Mouse (Mus musculus) stomach, embryonic 15.5 days (tissue): ENCODE measurements at regions not wholly inside any gene's neighbourhood (a gene's known extent, or its start where the extent isn't known, plus 50 kb on each side); places are given as distances from the start of the nearest gene placed in this dataset.
A peak's percentile ranks its signal among the peaks of the same experiment; 100 is the strongest.

ENCODE experiments used
- ATAC-seq: fragments of 200-750 bp; cut with Nextera tagmentation; 2 replicates; pipeline ENCODE4 v1.8.0; 2017; ENCODE audit warnings: low read depth, moderate number of reproducible peaks, moderate TSS enrichment; ENCODE audit not compliant: insufficient read depth, low FRiP score
- H3K27ac ChIP-seq: fragments of 300-500 bp; sonication (generic); 2 replicates; pipeline ENCODE4 v1.5.1; 2015; ENCODE audit warnings: mild to moderate bottlenecking, inconsistent platforms
- H3K27me3 ChIP-seq: fragments of 300-500 bp; sonication (generic); replicated peaks from 2 replicates; pipeline ENCODE4 v1.6.1; 2015; ENCODE audit warnings: inconsistent platforms
- H3K36me3 ChIP-seq: fragments of 300-500 bp; sonication (generic); 2 replicates; pipeline ENCODE4 v1.6.1; 2015; ENCODE audit warnings: inconsistent platforms
- H3K4me1 ChIP-seq: fragments of 300-500 bp; sonication (generic); 2 replicates; pipeline ENCODE4 v1.6.1; 2015; ENCODE audit warnings: inconsistent platforms
- H3K4me2 ChIP-seq: fragments of 300-500 bp; sonication (generic); 2 replicates; pipeline ENCODE4 v1.6.1; 2015; ENCODE audit warnings: mild to moderate bottlenecking, inconsistent platforms
- H3K4me3 ChIP-seq: fragments of 300-500 bp; sonication (generic); replicated peaks from 2 replicates; pipeline ENCODE4 v1.5.1; 2015; ENCODE audit warnings: inconsistent platforms
- H3K9ac ChIP-seq: fragments of 300-500 bp; sonication (generic); 2 replicates; pipeline ENCODE4 v1.6.1; 2015; ENCODE audit warnings: inconsistent platforms
- H3K9me3 ChIP-seq: fragments of 300-500 bp; sonication (generic); 2 replicates; pipeline ENCODE4 v1.6.1; 2016; ENCODE audit warnings: inconsistent platforms
- WGBS: fragments of 180-500 bp; shearing (Covaris S2); methylation state at CpG from one replicate; pipeline ENCODE4 v1.1.7; 2015; 5-methylcytosine and 5-hydroxymethylcytosine counted together

GRCm38 (mm10) chr12:16260501-16260900, 350.3 kb downstream of the Lpin1 start:
- Histone ChIP-seq H3K9ac (no peak overlapping the region), H3K9me3 (no peaks in the 10 kb centered on the region), H3K4me2 (no peak overlapping the region), H3K4me1 (no peaks in the 10 kb centered on the region), H3K36me3 (no peaks in the 10 kb centered on the region), H3K4me3 (no peak overlapping the region), H3K27ac (no peak overlapping the region), H3K27me3 (no peaks in the 10 kb centered on the region)
- 66% methylated on average over 2 of the region's 2 CpGs for WGBS
- no peak for ATAC-seq

- no peak for ATAC-seq
- Histone ChIP-seq H3K9me3 (no peaks in the 10 kb centered on the region), H3K27me3 (no peaks in the 10 kb centered on the region), H3K27ac (no peak overlapping the region), H3K36me3 (no peaks in the 10 kb centered on the region), H3K4me1 (no peaks in the 10 kb centered on the region), H3K9ac (no peak overlapping the region), H3K4me3 (no peak overlapping the region), H3K4me2 (no peak overlapping the region)
- WGBS = 84% methylated on average over 1 of the region's 1 CpGs
These were observed 360.1 kb downstream of the Lpin1 start for GRCm38 (mm10) chr12:16250621-16251020.

GRCm38 (mm10) chr12:16250096-16250495, 360.7 kb downstream of the Lpin1 start:
- Histone ChIP-seq H3K27ac (no peak overlapping the region), H3K4me2 (no peak overlapping the region), H3K4me1 (no peaks in the 10 kb centered on the region), H3K9ac (no peak overlapping the region), H3K36me3 (no peaks in the 10 kb centered on the region), H3K27me3 (no peaks in the 10 kb centered on the region), H3K4me3 (no peak overlapping the region), H3K9me3 (no peaks in the 10 kb centered on the region)
- WGBS = 90% methylated on average over 5 of the region's 5 CpGs
- ATAC-seq = no peak

- ATAC-seq = no peak
- no peaks in the 10 kb centered on the region for H3K9me3 ChIP-seq
- H3K27ac ChIP-seq = no peak overlapping the region
- H3K27me3 ChIP-seq = no peaks in the 10 kb centered on the region
- 59% methylated on average over 5 of the region's 5 CpGs for WGBS
- no peaks in the 10 kb centered on the region for H3K36me3 ChIP-seq
- no peak overlapping the region for H3K4me2 ChIP-seq
- H3K4me3 ChIP-seq = no peak overlapping the region
- no peak overlapping the region for H3K9ac ChIP-seq
- H3K4me1 ChIP-seq = no peaks in the 10 kb centered on the region
These were observed 371.0 kb downstream of the Lpin1 start for GRCm38 (mm10) chr12:16239792-16240191.

GRCm38 (mm10) chr12:16237498-16237897, 373.3 kb downstream of the Lpin1 start:
- 78% methylated on average over 5 of the region's 5 CpGs for WGBS
- H3K27me3 ChIP-seq = no peaks in the 10 kb centered on the region
- no peak overlapping the region for H3K4me3 ChIP-seq
- H3K4me1 ChIP-seq = no peaks in the 10 kb centered on the region
- no peak overlapping the region for H3K27ac ChIP-seq
- H3K9ac ChIP-seq = no peak overlapping the region
- no peak overlapping the region for H3K4me2 ChIP-seq
- no peaks in the 10 kb centered on the region for H3K36me3 ChIP-seq
- H3K9me3 ChIP-seq = no peaks in the 10 kb centered on the region
- no peak for ATAC-seq

GRCm38 (mm10) chr12:16233559-16233958, 377.2 kb downstream of the Lpin1 start:
- no peak overlapping the region for H3K27ac ChIP-seq
- no peak overlapping the region for H3K4me3 ChIP-seq
- no peaks in the 10 kb centered on the region for H3K27me3 ChIP-seq
- 82% methylated on average over 3 of the region's 3 CpGs for WGBS
- H3K4me2 ChIP-seq = no peak overlapping the region
- no peaks in the 10 kb centered on the region for H3K4me1 ChIP-seq
- no peak overlapping the region for H3K9ac ChIP-seq
- H3K36me3 ChIP-seq = no peaks in the 10 kb centered on the region
- no peaks in the 10 kb centered on the region for H3K9me3 ChIP-seq
- ATAC-seq = no peak

GRCm38 (mm10) chr12:16232828-16233227, 377.9 kb downstream of the Lpin1 start:
- no peaks in the 10 kb centered on the region for H3K4me1 ChIP-seq
- no peak overlapping the region for H3K9ac ChIP-seq
- H3K27ac ChIP-seq = no peak overlapping the region
- no peaks in the 10 kb centered on the region for H3K36me3 ChIP-seq
- no peaks in the 10 kb centered on the region for H3K9me3 ChIP-seq
- WGBS = 69% methylated on average over 8 of the region's 8 CpGs
- no peak overlapping the region for H3K4me2 ChIP-seq
- no peak overlapping the region for H3K4me3 ChIP-seq
- no peaks in the 10 kb centered on the region for H3K27me3 ChIP-seq
- ATAC-seq = no peak

GRCm38 (mm10) chr12:16232051-16232450, 378.7 kb downstream of the Lpin1 start:
- WGBS = 57% methylated on average over 2 of the region's 2 CpGs

GRCm38 (mm10) chr12:16231093-16231492, 379.7 kb downstream of the Lpin1 start:
- Histone ChIP-seq H3K36me3 (no peaks in the 10 kb centered on the region), H3K4me2 (no peak overlapping the region), H3K9me3 (no peaks in the 10 kb centered on the region), H3K9ac (no peak overlapping the region), H3K27ac (no peak overlapping the region), H3K27me3 (no peaks in the 10 kb centered on the region), H3K4me3 (no peak overlapping the region), H3K4me1 (no peaks in the 10 kb centered on the region)
- ATAC-seq = no peak
- WGBS = 83% methylated on average over 2 of the region's 2 CpGs

More at GRCm38 (mm10) chr12:16232051-16232450, 378.7 kb downstream of the Lpin1 start:
- Histone ChIP-seq H3K4me2 (no peak overlapping the region), H3K27me3 (no peaks in the 10 kb centered on the region), H3K9ac (no peak overlapping the region), H3K4me1 (no peaks in the 10 kb centered on the region), H3K9me3 (no peaks in the 10 kb centered on the region), H3K36me3 (no peaks in the 10 kb centered on the region), H3K27ac (no peak overlapping the region), H3K4me3 (no peak overlapping the region)
- no peak for ATAC-seq

GRCm38 (mm10) chr12:16225428-16225827, 385.3 kb downstream of the Lpin1 start:
- WGBS = 84% methylated on average over 2 of the region's 2 CpGs
- no peak overlapping the region for H3K9ac ChIP-seq
- no peaks in the 10 kb centered on the region for H3K4me1 ChIP-seq
- no peaks in the 10 kb centered on the region for H3K27me3 ChIP-seq
- ATAC-seq = no peak
- no peak overlapping the region for H3K4me3 ChIP-seq
- no peak overlapping the region for H3K27ac ChIP-seq
- H3K9me3 ChIP-seq = no peaks in the 10 kb centered on the region
- H3K4me2 ChIP-seq = no peak overlapping the region
- no peaks in the 10 kb centered on the region for H3K36me3 ChIP-seq

GRCm38 (mm10) chr12:16222836-16223450, 387.8 kb downstream of the Lpin1 start:
- ATAC-seq = no peak
- H3K36me3 ChIP-seq = no peaks in the 10 kb centered on the region
- no peaks in the 10 kb centered on the region for H3K27me3 ChIP-seq
- 54% methylated on average over 9 of the region's 9 CpGs for WGBS
- no peak overlapping the region for H3K27ac ChIP-seq
- H3K4me3 ChIP-seq = no peak overlapping the region
- no peak overlapping the region for H3K4me2 ChIP-seq
- H3K9ac ChIP-seq = no peak overlapping the region
- H3K9me3 ChIP-seq = no peaks in the 10 kb centered on the region
- no peaks in the 10 kb centered on the region for H3K4me1 ChIP-seq

- H3K36me3 ChIP-seq = no peaks in the 10 kb centered on the region
- peak; percentile 92 for ATAC-seq
- no peaks in the 10 kb centered on the region for H3K4me1 ChIP-seq
- H3K9ac ChIP-seq = no peak overlapping the region
- H3K4me2 ChIP-seq = no peak overlapping the region
- H3K27ac ChIP-seq = no peak overlapping the region
- no peaks in the 10 kb centered on the region for H3K27me3 ChIP-seq
- no peaks in the 10 kb centered on the region for H3K9me3 ChIP-seq
- no peak overlapping the region for H3K4me3 ChIP-seq
These were observed 388.6 kb downstream of the Lpin1 start for GRCm38 (mm10) chr12:16222205-16222604.

GRCm38 (mm10) chr12:16221142-16221541, 389.6 kb downstream of the Lpin1 start:
- no peaks in the 10 kb centered on the region for H3K27me3 ChIP-seq
- no peak overlapping the region for H3K27ac ChIP-seq
- no peaks in the 10 kb centered on the region for H3K4me1 ChIP-seq
- H3K36me3 ChIP-seq = no peaks in the 10 kb centered on the region
- no peak overlapping the region for H3K4me3 ChIP-seq
- 87% methylated on average over 1 of the region's 1 CpGs for WGBS
- ATAC-seq = no peak
- no peak overlapping the region for H3K4me2 ChIP-seq
- H3K9me3 ChIP-seq = no peaks in the 10 kb centered on the region
- no peak overlapping the region for H3K9ac ChIP-seq
